Mouse (Mus musculus) forebrain, postnatal 0 days (tissue): ENCODE results near the gene Pou2f3. TPM values are rescaled to one million over a fixed set of nuclear protein-coding genes. Genes with fewer than 3 reads are reported as not detected.

Source experiments
- ATAC-seq: fragments of 200-750 bp; cut with Nextera tagmentation; 2 replicates; pipeline ENCODE4 v1.8.0; 2017; ENCODE audit warnings: mild to moderate bottlenecking, moderate library complexity
- DNase-seq: peaks from one replicate; pipeline ENCODE4 v3.0.0-alpha.2; 2015
- H3K27ac ChIP-seq: fragments of 300-500 bp; sonication (generic); 2 replicates; pipeline ENCODE4 v1.5.1; 2014; ENCODE audit warnings: low read depth, mild to moderate bottlenecking, antibody characterized with exemption, low read length, moderate library complexity, mixed read lengths
- H3K27me3 ChIP-seq: fragments of 300-500 bp; sonication (generic); 2 replicates; pipeline ENCODE4 v1.6.1; 2014; ENCODE audit warnings: mild to moderate bottlenecking, low read length, mixed read lengths; ENCODE audit not compliant: insufficient read depth
- H3K36me3 ChIP-seq: fragments of 300-500 bp; sonication (generic); 2 replicates; pipeline ENCODE4 v1.6.1; 2014; ENCODE audit warnings: mild to moderate bottlenecking, moderate library complexity; ENCODE audit not compliant: insufficient read depth
- H3K4me1 ChIP-seq: fragments of 300-500 bp; sonication (generic); 2 replicates; pipeline ENCODE4 v1.6.1; 2014; ENCODE audit warnings: antibody characterized with exemption; ENCODE audit not compliant: insufficient read depth
- H3K4me2 ChIP-seq: fragments of 300-500 bp; sonication (generic); 2 replicates; pipeline ENCODE4 v1.6.1; 2014; ENCODE audit warnings: low read depth, mild to moderate bottlenecking, moderate library complexity
- H3K4me3 ChIP-seq: fragments of 300-500 bp; sonication (generic); 2 replicates; pipeline ENCODE4 v1.5.1; 2014; ENCODE audit warnings: low read depth, low read length, mixed read lengths
- H3K9ac ChIP-seq: fragments of 300-500 bp; sonication (generic); 2 replicates; pipeline ENCODE4 v1.6.1; 2014; ENCODE audit warnings: mild to moderate bottlenecking
- H3K9me3 ChIP-seq: fragments of 300-500 bp; sonication (generic); 2 replicates; pipeline ENCODE4 v1.6.1; 2016; ENCODE audit warnings: low read length
- CTCF ChIP-seq: sonication (generic); IDR thresholded peaks from 2 replicates; pipeline ENCODE4 v1.5.1; 2016; ENCODE audit warnings: antibody characterized with exemption, control low read depth, low read depth
- WGBS: fragments of 180-500 bp; shearing (Covaris S2); extraction: QIAGEN DNeasy Blood & Tissue Kit; methylation state at CpG from one replicate; pipeline ENCODE4 v1.1.7; 2014; 5-methylcytosine and 5-hydroxymethylcytosine counted together
- polyA plus RNA-seq: library from polyadenylated mRNA; unstranded; fragments of >200 nt; fragmentation: Nextera tagmentation; extraction: Ambion mirVana; gene quantifications from 2 replicates; pipeline ENCODE4 v1.2.1, GENCODE M21; 2015
- total RNA-seq: library from RNA; depleted of rRNA; stranded (reverse); fragments of >200 nt; gene quantifications from 2 replicates; pipeline ENCODE4 v1.2.3, GENCODE M21; 2014; rRNA removed

Pou2f3 gene
- total RNA-seq (not detected in 2 replicates), polyA plus RNA-seq (0.05 TPM in 1 of 2 replicates, not detected in the other)

- TF ChIP-seq CTCF = no peak
- peaks cover 11% of the 10 kb centered on the region for H3K4me1 ChIP-seq
- H3K36me3 ChIP-seq = no peaks in the 10 kb centered on the region
- no peaks in the 10 kb centered on the region for H3K9me3 ChIP-seq
- 8% methylated on average over 13 of the region's 13 CpGs for WGBS
- H3K4me3 ChIP-seq = no peak within 1 kb of the TSS
- ATAC-seq (peak; percentile 20; the same call in 1 of the 2 replicates), DNase-seq (peak; percentile 12)
- no peak within 1 kb of the TSS for H3K27ac ChIP-seq
- peaks cover 14% of the 10 kb centered on the region for H3K27me3 ChIP-seq
- no peak within 1 kb of the TSS for H3K4me2 ChIP-seq
- no peak within 1 kb of the TSS for H3K9ac ChIP-seq
Observed at GRCm38 (mm10) chr9:43210190-43210682, at the start of gene Pou2f3. Pou2f3 (minus strand) TSS chr9:43210369.

GRCm38 (mm10) chr9:43253271-43253681 is 43.1 kb upstream of the Pou2f3 start:
- WGBS = 19% methylated on average over 5 of the region's 5 CpGs
- Histone ChIP-seq H3K4me2 (no peak overlapping the region), H3K36me3 (no peaks in the 10 kb centered on the region), H3K27ac (no peak overlapping the region), H3K9ac (no peak overlapping the region), H3K4me3 (no peak overlapping the region), H3K27me3 (no peaks in the 10 kb centered on the region), H3K9me3 (no peaks in the 10 kb centered on the region), H3K4me1 (no peaks in the 10 kb centered on the region)
- TF ChIP-seq CTCF = no peak
- DNase-seq (no peak), ATAC-seq (no peak)

- Histone ChIP-seq H3K36me3 (no peaks in the 10 kb centered on the region), H3K4me2 (no peak overlapping the region), H3K27me3 (no peaks in the 10 kb centered on the region), H3K9me3 (no peaks in the 10 kb centered on the region), H3K9ac (no peak overlapping the region), H3K27ac (no peak overlapping the region), H3K4me3 (no peak overlapping the region), H3K4me1 (no peaks in the 10 kb centered on the region)
- TF ChIP-seq CTCF = no peak
- ATAC-seq (no peak), DNase-seq (no peak)
- 61% methylated on average over 3 of the region's 3 CpGs for WGBS
Observed at GRCm38 (mm10) chr9:43252790-43253189, 42.6 kb upstream of the Pou2f3 start.

- H3K9me3 ChIP-seq = no peaks in the 10 kb centered on the region
- H3K4me2 ChIP-seq = no peak overlapping the region
- no peaks in the 10 kb centered on the region for H3K4me1 ChIP-seq
- no peak overlapping the region for H3K27ac ChIP-seq
- ATAC-seq = no peak
- H3K4me3 ChIP-seq = no peak overlapping the region
- TF ChIP-seq CTCF = no peak
- H3K27me3 ChIP-seq = no peaks in the 10 kb centered on the region
- DNase-seq = no peak
- no peak overlapping the region for H3K9ac ChIP-seq
- no peaks in the 10 kb centered on the region for H3K36me3 ChIP-seq
- WGBS = 92% methylated on average over 2 of the region's 2 CpGs
Observed at GRCm38 (mm10) chr9:43251786-43252185, 41.6 kb upstream of the Pou2f3 start.

GRCm38 (mm10) chr9:43246738-43247180 is 36.6 kb upstream of the Pou2f3 start:
- no peak overlapping the region for H3K27ac ChIP-seq
- no peak overlapping the region for H3K9ac ChIP-seq
- no peaks in the 10 kb centered on the region for H3K9me3 ChIP-seq
- H3K27me3 ChIP-seq = no peaks in the 10 kb centered on the region
- no peak for DNase-seq
- no peak for TF ChIP-seq CTCF
- no peak for ATAC-seq
- H3K4me1 ChIP-seq = no peaks in the 10 kb centered on the region
- WGBS = 58% methylated on average over 10 of the region's 10 CpGs
- H3K36me3 ChIP-seq = no peaks in the 10 kb centered on the region
- H3K4me2 ChIP-seq = no peak overlapping the region
- H3K4me3 ChIP-seq = no peak overlapping the region

GRCm38 (mm10) chr9:43245801-43246570 is 35.8 kb upstream of the Pou2f3 start:
- H3K4me1 ChIP-seq = no peaks in the 10 kb centered on the region
- no peak overlapping the region for H3K4me2 ChIP-seq
- DNase-seq (no peak), ATAC-seq (no peak)
- no peak overlapping the region for H3K9ac ChIP-seq
- no peak overlapping the region for H3K27ac ChIP-seq
- H3K27me3 ChIP-seq = no peaks in the 10 kb centered on the region
- no peak for TF ChIP-seq CTCF
- 90% methylated on average over 7 of the region's 7 CpGs for WGBS
- H3K36me3 ChIP-seq = no peaks in the 10 kb centered on the region
- no peak overlapping the region for H3K4me3 ChIP-seq
- H3K9me3 ChIP-seq = no peaks in the 10 kb centered on the region

GRCm38 (mm10) chr9:43242432-43242831 is 32.3 kb upstream of the Pou2f3 start:
- ATAC-seq = no peak

More at GRCm38 (mm10) chr9:43242432-43242831, 32.3 kb upstream of the Pou2f3 start:
- no peak for TF ChIP-seq CTCF
- WGBS = 85% methylated on average over 5 of the region's 5 CpGs
- no peak overlapping the region for H3K9ac ChIP-seq
- H3K4me1 ChIP-seq = no peaks in the 10 kb centered on the region
- H3K4me2 ChIP-seq = no peak overlapping the region
- no peak for DNase-seq
- H3K36me3 ChIP-seq = no peaks in the 10 kb centered on the region
- H3K4me3 ChIP-seq = no peak overlapping the region
- H3K27me3 ChIP-seq = peaks cover 23% of the 10 kb centered on the region
- H3K9me3 ChIP-seq = no peaks in the 10 kb centered on the region
- no peak overlapping the region for H3K27ac ChIP-seq
